Mouse (Mus musculus) ES-E14 (cell line): ENCODE measurements around the gene Tead2.

Source experiments
- CHD2 ChIP-seq: IDR thresholded peaks from 2 replicates; pipeline ENCODE4 v1.6.1; 2014; ENCODE audit warnings: mild to moderate bottlenecking, low read depth, low read length, inconsistent platforms
- HCFC1 ChIP-seq: IDR thresholded peaks from 2 replicates; pipeline ENCODE4 v1.6.1; 2012; ENCODE audit warnings: low read length, inconsistent platforms, borderline replicate concordance; ENCODE audit not compliant: insufficient read depth
- MAFK ChIP-seq: IDR thresholded peaks from 2 replicates; pipeline ENCODE4 v1.6.1; 2014; ENCODE audit warnings: mild to moderate bottlenecking, low read depth, low read length, inconsistent platforms; ENCODE audit not compliant: insufficient read depth
- ZC3H11A ChIP-seq: IDR thresholded peaks from 2 replicates; pipeline ENCODE4 v1.6.1; 2012; ENCODE audit warnings: low read depth, mild to moderate bottlenecking, inconsistent platforms, low read length, borderline replicate concordance
- ZNF384 ChIP-seq: IDR thresholded peaks from 2 replicates; pipeline ENCODE4 v1.6.1; 2012; ENCODE audit warnings: low read depth, low read length, inconsistent platforms

GRCm38 (mm10) chr7:45204380-45205143 lies 11.0 kb upstream of the Tead2 start, which contains the start of gene Ccdc155:
- TF ChIP-seq MAFK, result no peak
- no peak for TF ChIP-seq ZC3H11A
- TF ChIP-seq ZNF384, result no peak
- no peak for TF ChIP-seq HCFC1
- 0 out of 2 replicates have a peak, but pooled peaks have one; percentile 26 for TF ChIP-seq CHD2
